Mouse (Mus musculus): ENCODE measurements at regions not wholly inside any gene's neighbourhood (a gene's known extent, or its start where the extent isn't known, plus 50 kb on each side); places are given as distances from the start of the nearest gene placed in this dataset.

DNA sequence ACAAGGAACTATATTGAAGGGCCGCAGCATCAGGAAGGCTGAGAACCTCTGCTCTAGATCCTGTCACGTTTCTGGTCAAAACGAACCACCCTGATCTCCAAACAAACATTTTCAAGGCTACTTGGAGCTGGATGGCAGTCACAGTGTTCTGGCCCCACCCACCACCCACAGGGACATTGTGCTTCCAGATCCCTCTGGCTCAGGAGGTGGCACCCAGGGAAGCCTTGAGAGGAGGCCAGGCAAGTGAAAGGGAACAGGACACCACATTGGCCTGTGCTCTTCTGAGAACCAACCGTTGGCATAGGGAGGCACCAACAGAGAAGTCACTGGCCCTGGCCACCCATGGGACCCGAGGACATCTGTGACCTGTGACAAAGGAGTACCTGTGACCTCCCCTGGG is 234.6 kb upstream of the Dio3 start:
- peaks cover 87% of the 10 kb centered on the region for H3K9me3 ChIP-seq (replicated peaks; ENCODE audit: low read length)
- in situ Hi-C loops (cut with MboI; ENCODE audit: low pct_ligation_motif_present, low pct_unique_long_range_greater_than_20kb, low sequenced_read_pairs) (loop anchor here (25.0 kb wide), 1 partner anchor 343 kb away; no protein-coding TSS in a partner anchor), dilution Hi-C loops (cut with MboI; ENCODE audit: extremely low pct_ligation_motif_present, extremely low pct_unique_long_range_greater_than_20kb, low sequenced_read_pairs) (no loop called here)
- no peaks in the 10 kb centered on the region for H3K27me3 ChIP-seq (replicated peaks)
- no peak overlapping the region for H3K4me2 ChIP-seq (ENCODE audit: insufficient read depth, low read depth, poor library complexity, severe bottlenecking)
- no peaks in the 10 kb centered on the region for H3K4me1 ChIP-seq (ENCODE audit: control insufficient read depth in 1 of 2, insufficient read depth in 2 of 2)
- no peak overlapping the region for H3K27ac ChIP-seq (ENCODE audit: insufficient read depth, low read depth)
- no peak overlapping the region for H3K9ac ChIP-seq (ENCODE audit: insufficient read depth, low read depth)
- H3K79me2 ChIP-seq (replicated peaks; ENCODE audit: control insufficient read depth, extremely low read depth, insufficient read depth, poor library complexity, severe bottlenecking), result no peaks in the 10 kb centered on the region
- no peak overlapping the region for H3K4me3 ChIP-seq (replicated peaks in 1 of 3; ENCODE audit: low read depth in 2 of 3, low read length in 2 of 3, poor library complexity in 1 of 3)
- no peaks in the 10 kb centered on the region for H3K36me3 ChIP-seq (replicated peaks in 1 of 2; ENCODE audit: control insufficient read depth in 1 of 2, insufficient read depth in 1 of 2, low read length in 1 of 2)
- no peak for TF ChIP-seq MAX (IDR thresholded peaks at IDR 0.05; ENCODE audit: low read length)
- no peak for TF ChIP-seq SIN3A (IDR thresholded peaks at IDR 0.05; ENCODE audit: low read length)
- no peak for TF ChIP-seq CHD2 (IDR thresholded peaks at IDR 0.05; ENCODE audit: low read length)
- no peak for TF ChIP-seq HCFC1 (IDR thresholded peaks at IDR 0.05; ENCODE audit: low read depth, low read length)
- TF ChIP-seq RCOR1 (conservative IDR thresholded peaks at IDR 0.05; ENCODE audit: low read depth, low read length), result no peak
- TF ChIP-seq MAZ (IDR thresholded peaks at IDR 0.05; ENCODE audit: low read depth, low read length), result no peak
- no peak for TF ChIP-seq CHD1 (IDR thresholded peaks at IDR 0.05; ENCODE audit: low read depth, low read length)
- no peak for TF ChIP-seq RAD21 (IDR thresholded peaks at IDR 0.05; ENCODE audit: low read depth, low read length)
- TF ChIP-seq ETS1 (conservative IDR thresholded peaks at IDR 0.05; ENCODE audit: low read depth, low read length), result no peak
- no peak for TF ChIP-seq NELFE (IDR thresholded peaks at IDR 0.05; ENCODE audit: low read depth, low read length)
- no peak for TF ChIP-seq NRF1 (IDR thresholded peaks at IDR 0.05; ENCODE audit: low read depth, low read length)
- no peak for TF ChIP-seq JUN (IDR thresholded peaks at IDR 0.05; ENCODE audit: insufficient read depth, low read depth, low read length)
- TF ChIP-seq USF2 (conservative IDR thresholded peaks at IDR 0.05; ENCODE audit: low read depth, low read length), result no peak
- DNase-seq (ENCODE audit: extremely low read depth), result no peak

GRCm38 (mm10) chr12:110044721-110045120 is 234.1 kb upstream of the Dio3 start:
- DNase-seq (ENCODE audit: extremely low read depth), result no peak
- in situ Hi-C loops (cut with MboI; ENCODE audit: low pct_ligation_motif_present, low pct_unique_long_range_greater_than_20kb, low sequenced_read_pairs), result loop anchor here (25.0 kb wide), 1 partner anchor 343 kb away; no protein-coding TSS in a partner anchor
- TF ChIP-seq JUN (IDR thresholded peaks at IDR 0.05; ENCODE audit: insufficient read depth, low read depth, low read length) (no peak), MAX (IDR thresholded peaks at IDR 0.05; ENCODE audit: low read length) (no peak), MXI1 (IDR thresholded peaks at IDR 0.05; ENCODE audit: low read depth, low read length) (no peak), HCFC1 (IDR thresholded peaks at IDR 0.05; ENCODE audit: low read depth, low read length) (no peak), ZKSCAN1 (IDR thresholded peaks at IDR 0.05; ENCODE audit: borderline replicate concordance, low read depth, low read length) (no peak), EP300 (IDR thresholded peaks at IDR 0.05; ENCODE audit: low read length) (no peak), RCOR1 (conservative IDR thresholded peaks at IDR 0.05; ENCODE audit: low read depth, low read length) (no peak), CTCF (conservative IDR thresholded peaks at IDR 0.05 in 1 of 2, IDR thresholded peaks at IDR 0.05 in 1 of 2; ENCODE audit: low read depth in 2 of 2, low read length in 2 of 2) (no peak), ZMIZ1 (IDR thresholded peaks at IDR 0.05; ENCODE audit: low read depth, low read length) (no peak)

More at GRCm38 (mm10) chr12:110044721-110045120, 234.1 kb upstream of the Dio3 start:
- Histone ChIP-seq H3K9me3 (replicated peaks; ENCODE audit: low read length) (peaks cover 87% of the 10 kb centered on the region), H3K27me3 (replicated peaks) (no peaks in the 10 kb centered on the region), H3K4me2 (ENCODE audit: insufficient read depth, low read depth, poor library complexity, severe bottlenecking) (no peak overlapping the region), H3K79me2 (replicated peaks; ENCODE audit: control insufficient read depth, extremely low read depth, insufficient read depth, poor library complexity, severe bottlenecking) (no peaks in the 10 kb centered on the region), H3K4me1 (ENCODE audit: control insufficient read depth in 1 of 2, insufficient read depth in 2 of 2) (no peaks in the 10 kb centered on the region), H3K27ac (ENCODE audit: insufficient read depth, low read depth) (no peak overlapping the region), H3K4me3 (replicated peaks in 1 of 3; ENCODE audit: low read depth in 2 of 3, low read length in 2 of 3, poor library complexity in 1 of 3) (no peak overlapping the region), H3K9ac (ENCODE audit: insufficient read depth, low read depth) (no peak overlapping the region), H3K36me3 (replicated peaks in 1 of 2; ENCODE audit: control insufficient read depth in 1 of 2, insufficient read depth in 1 of 2, low read length in 1 of 2) (no peaks in the 10 kb centered on the region)
- dilution Hi-C loops (cut with MboI; ENCODE audit: extremely low pct_ligation_motif_present, extremely low pct_unique_long_range_greater_than_20kb, low sequenced_read_pairs), result no loop called here

Data from CH12.LX (cell line).